ENCODE assay signal across 8 mouse cellular contexts in genomic region chr15:27923987-27924341, GRCm38 (mm10).
DNase-seq lines count a peak whose midpoint lies in the region; ATAC-seq and TF ChIP-seq lines count a peak whose summit lies in the region.

No protein-coding gene starts in this region.

- no peak for TF ChIP-seq EP300 in liver, postnatal 0 days (IDR thresholded peaks at IDR 0.05; ENCODE audit: low read depth)

- H3K4me2 ChIP-seq in liver, postnatal 0 days (ENCODE audit: low read depth, low read length) = peak overlapping the region; percentile 71

- no peaks in the 10 kb centered on the region for H3K36me3 ChIP-seq in liver, postnatal 0 days (replicated peaks; ENCODE audit: insufficient read depth, low read length)

- no peaks in the 10 kb centered on the region for H3K9me3 ChIP-seq in liver, postnatal 0 days (ENCODE audit: low read length)

- no peak for DNase-seq in cerebellum, adult 2 months
- DNase-seq in cerebellum, postnatal 36 days = no peak
- peak; percentile 82 for DNase-seq in 3T3-L1 (ENCODE audit: low read depth, low spot score)
- DNase-seq in liver, postnatal 0 days = no peak
- DNase-seq in adrenal gland, postnatal 25 days = no peak
- DNase-seq in cerebellum, adult 9-10 months = no peak
- no peak for DNase-seq in ovary, postnatal 14 days (ENCODE audit: low spot score)

- no peak overlapping the region for H3K9ac ChIP-seq in liver, postnatal 0 days (replicated peaks)

- H3K4me3 ChIP-seq in cerebellum, adult 2 months (replicated peaks; ENCODE audit: insufficient read depth, low read depth, low read length) = peak overlapping the region; percentile 53
- H3K4me3 ChIP-seq in liver, postnatal 0 days (ENCODE audit: low read depth, low read length) = peak overlapping the region; percentile 28

- peaks cover 36% of the 10 kb centered on the region for H3K4me1 ChIP-seq in cerebellum, adult 2 months (ENCODE audit: control insufficient read depth, insufficient read depth, low read length)
- H3K4me1 ChIP-seq in liver, postnatal 0 days (ENCODE audit: insufficient read depth) = peaks cover 14% of the 10 kb centered on the region

- H3K27me3 ChIP-seq in cerebellum, adult 2 months (ENCODE audit: control insufficient read depth, insufficient read depth, low read length) = no peaks in the 10 kb centered on the region
- H3K27me3 ChIP-seq in liver, postnatal 0 days (ENCODE audit: insufficient read depth, low read length) = no peaks in the 10 kb centered on the region

- ATAC-seq in granulocyte monocyte progenitor cell, adult 5-6 weeks (replicated peaks; ENCODE audit: poor library complexity, severe bottlenecking) = peak; percentile 52
- no peak for ATAC-seq in liver, postnatal 0 days

- TF ChIP-seq CTCF in cerebellum, adult 2 months (IDR thresholded peaks at IDR 0.05; ENCODE audit: borderline replicate concordance, insufficient read depth, low read depth, low read length) = no peak
- no peak for TF ChIP-seq CTCF in liver, postnatal 0 days (IDR thresholded peaks at IDR 0.05; ENCODE audit: low read depth)

- TF ChIP-seq POLR2A in cerebellum, adult 2 months (IDR thresholded peaks at IDR 0.05; ENCODE audit: borderline replicate concordance, insufficient read depth, low read length) = no peak

- peak overlapping the region; percentile 17; the same call in 1 of the 2 replicates for H3K27ac ChIP-seq in cerebellum, adult 2 months (ENCODE audit: insufficient read depth, low read length)
- H3K27ac ChIP-seq in liver, postnatal 0 days (ENCODE audit: low read depth) = no peak overlapping the region

- WGBS in cerebellum, adult 2 months = 8% methylated on average over 5 of the region's 5 CpGs
- 21% methylated on average over 5 of the region's 5 CpGs for WGBS in liver, postnatal 0 days (ENCODE audit: insufficient replicate concordance)
